Mouse (Mus musculus) liver, adult 2 months (tissue): ENCODE data around the gene Eps8.

ENCODE experiments used
- CTCF ChIP-seq: fragments of 200-500 bp; IDR thresholded peaks from 2 replicates; pipeline ENCODE4 v1.5.1; 2011; ENCODE audit warnings: low read depth, low read length, control low read depth
- POLR2A ChIP-seq: fragments of 200-500 bp; IDR thresholded peaks from 2 replicates; pipeline ENCODE4 v1.6.1; 2011; ENCODE audit warnings: low read length, control low read depth; ENCODE audit not compliant: insufficient read depth; ENCODE audit errors: extremely low read depth

- no peak for TF ChIP-seq CTCF
- TF ChIP-seq POLR2A: no peak
Observed at GRCm38 (mm10) chr6:137673301-137673700, 18.6 kb upstream of the Eps8 start.
